In genomic region chr12:111812611-111813010, GRCm38 (mm10) we compare ENCODE assay signal across 8 mouse cellular contexts. TPM values are rescaled to one million over a fixed set of nuclear protein-coding genes. Genes with fewer than 3 reads are reported as not detected.
DNase-seq lines count a peak whose midpoint lies in the region; ATAC-seq and TF ChIP-seq lines count a peak whose summit lies in the region.

No protein-coding gene starts in this region.

- no peaks in the 10 kb centered on the region for H3K9me3 ChIP-seq in heart, embryonic 15.5 days (replicated peaks)
- no peaks in the 10 kb centered on the region for H3K9me3 ChIP-seq in hindbrain, embryonic 14.5 days (ENCODE audit: control insufficient read depth, low read length)
- H3K9me3 ChIP-seq in midbrain, embryonic 14.5 days (ENCODE audit: control insufficient read depth, low read length) = no peaks in the 10 kb centered on the region

- H3K27me3 ChIP-seq in heart, embryonic 15.5 days = no peaks in the 10 kb centered on the region
- H3K27me3 ChIP-seq in hindbrain, embryonic 14.5 days (ENCODE audit: control insufficient read depth, insufficient read depth, low read length) = no peaks in the 10 kb centered on the region
- no peaks in the 10 kb centered on the region for H3K27me3 ChIP-seq in midbrain, embryonic 14.5 days (ENCODE audit: control insufficient read depth, insufficient read depth, low read length)

- no peak overlapping the region for H3K27ac ChIP-seq in heart, embryonic 15.5 days
- H3K27ac ChIP-seq in bone marrow macrophage, adult 2 months (ENCODE audit: insufficient read depth, low read depth, low read length) = no peak overlapping the region
- H3K27ac ChIP-seq in hindbrain, embryonic 14.5 days = no peak overlapping the region
- no peak overlapping the region for H3K27ac ChIP-seq in midbrain, embryonic 14.5 days (replicated peaks; ENCODE audit: low read depth, low read length)

- no peak for DNase-seq in heart, postnatal 25 days (ENCODE audit: low spot score)
- DNase-seq in hindbrain, embryonic 14.5 days (ENCODE audit: low spot score) = no peak
- DNase-seq in midbrain, embryonic 14.5 days = no peak
- DNase-seq in embryo, embryonic 9.5 days (ENCODE audit: extremely low spot score) = no peak
- no peak for DNase-seq in right cerebral cortex, postnatal 14 days
- DNase-seq in cerebellum, postnatal 14 days = no peak

- H3K9ac ChIP-seq in heart, embryonic 15.5 days = peak overlapping the region; percentile 77
- H3K9ac ChIP-seq in hindbrain, embryonic 14.5 days = no peak overlapping the region
- H3K9ac ChIP-seq in midbrain, embryonic 14.5 days (replicated peaks; ENCODE audit: low read length) = peak overlapping the region; percentile 4; the same call in 1 of the 2 replicates

- TF ChIP-seq CTCF in bone marrow macrophage, adult 2 months (IDR thresholded peaks at IDR 0.05; ENCODE audit: low read depth, low read length) = no peak

- no peak for TF ChIP-seq POLR2A in bone marrow macrophage, adult 2 months (IDR thresholded peaks at IDR 0.05; ENCODE audit: borderline replicate concordance, low read depth, low read length)

- no peak for ATAC-seq in heart, embryonic 15.5 days (replicated peaks; ENCODE audit: insufficient number of reproducible peaks, insufficient read depth, low FRiP score, low read depth)
- ATAC-seq in hindbrain, embryonic 14.5 days (ENCODE audit: low FRiP score) = no peak
- ATAC-seq in midbrain, embryonic 14.5 days (ENCODE audit: low FRiP score, low TSS enrichment) = no peak

- H3K4me3 ChIP-seq in heart, embryonic 15.5 days = peak overlapping the region; percentile 85
- H3K4me3 ChIP-seq in bone marrow macrophage, adult 2 months (ENCODE audit: insufficient read depth, low read length) = peak overlapping the region; percentile 73
- H3K4me3 ChIP-seq in hindbrain, embryonic 14.5 days (replicated peaks; ENCODE audit: low read length) = no peak overlapping the region
- H3K4me3 ChIP-seq in midbrain, embryonic 14.5 days (replicated peaks; ENCODE audit: low read depth, low read length) = no peak overlapping the region

- H3K4me1 ChIP-seq in heart, embryonic 15.5 days (replicated peaks) = peaks cover 54% of the 10 kb centered on the region
- peaks cover 29% of the 10 kb centered on the region for H3K4me1 ChIP-seq in bone marrow macrophage, adult 2 months (ENCODE audit: control insufficient read depth, insufficient read depth, low read length)
- peaks cover 15% of the 10 kb centered on the region for H3K4me1 ChIP-seq in hindbrain, embryonic 14.5 days (replicated peaks; ENCODE audit: control insufficient read depth, insufficient read depth, low read length)
- H3K4me1 ChIP-seq in midbrain, embryonic 14.5 days (ENCODE audit: control insufficient read depth, insufficient read depth, low read length) = peaks cover 16% of the 10 kb centered on the region

- intact Hi-C loops in heart, postnatal 25 days (cut with DNase I) = loop anchor here (5.0 kb wide), 1 partner anchor 55 kb away; the partner anchor contains the start of gene Klc1

- peaks cover 13% of the 10 kb centered on the region for H3K36me3 ChIP-seq in heart, embryonic 15.5 days
- H3K36me3 ChIP-seq in hindbrain, embryonic 14.5 days (replicated peaks; ENCODE audit: control insufficient read depth, insufficient read depth) = peaks cover 14% of the 10 kb centered on the region
- peaks cover 12% of the 10 kb centered on the region for H3K36me3 ChIP-seq in midbrain, embryonic 14.5 days (ENCODE audit: control insufficient read depth, insufficient read depth, low read length)

- 62% methylated on average over 12 of the region's 12 CpGs for WGBS in heart, embryonic 15.5 days
- WGBS in hindbrain, embryonic 14.5 days = 80% methylated on average over 12 of the region's 12 CpGs
- WGBS in midbrain, embryonic 14.5 days = 72% methylated on average over 12 of the region's 12 CpGs

- peak overlapping the region; percentile 91 for H3K4me2 ChIP-seq in heart, embryonic 15.5 days
- H3K4me2 ChIP-seq in hindbrain, embryonic 14.5 days (replicated peaks) = peak overlapping the region; percentile 71; the same call in 1 of the 2 replicates
- peak overlapping the region; percentile 60 for H3K4me2 ChIP-seq in midbrain, embryonic 14.5 days (ENCODE audit: low read length)

RNA-seq across cellular contexts. Expression of gene Xrcc3, which starts 1.1 kb away (rescaled TPM):
- 3.8 and 7.8 TPM in 2 replicates for polyA plus RNA-seq in heart, embryonic 15.5 days (2015; fragmentation: Nextera tagmentation; extraction: Ambion mirVana)
- 1 to 10 TPM; 1.9 to 2.2 TPM for total RNA-seq in heart, postnatal 25 days (2021)
- 3.6 and 3.8 TPM in 2 replicates for polyA plus RNA-seq in bone marrow macrophage, adult 2 months (2012; ENCODE audit: insufficient read depth, insufficient read length, missing spikeins)
- polyA plus RNA-seq in hindbrain, embryonic 14.5 days (2014; fragmentation: Nextera tagmentation; extraction: Ambion mirVana) = 2.6 and 3.1 TPM in 2 replicates
- 2.3 and 3.2 TPM in 2 replicates for polyA plus RNA-seq in midbrain, embryonic 14.5 days (2014; fragmentation: Nextera tagmentation; extraction: Ambion mirVana)

RNA-seq across cellular contexts. Expression of gene Zfyve21, which starts 1.4 kb away (rescaled TPM):
- 86.6 and 99.9 TPM in 2 replicates for polyA plus RNA-seq in heart, embryonic 15.5 days (2015; fragmentation: Nextera tagmentation; extraction: Ambion mirVana)
- 10 to 100 TPM; 61.1 to 66.7 TPM for total RNA-seq in heart, postnatal 25 days (2021)
- 11.8 and 13.7 TPM in 2 replicates for polyA plus RNA-seq in bone marrow macrophage, adult 2 months (2012; ENCODE audit: insufficient read depth, insufficient read length, missing spikeins)
- 36.7 and 40.1 TPM in 2 replicates for polyA plus RNA-seq in hindbrain, embryonic 14.5 days (2014; fragmentation: Nextera tagmentation; extraction: Ambion mirVana)
- polyA plus RNA-seq in midbrain, embryonic 14.5 days (2014; fragmentation: Nextera tagmentation; extraction: Ambion mirVana) = 29.7 and 33.7 TPM in 2 replicates

RNA-seq across cellular contexts. Expression of gene Klc1, which starts 54.0 kb away (rescaled TPM):
- 105 and 126 TPM in 2 replicates for polyA plus RNA-seq in heart, embryonic 15.5 days (2015; fragmentation: Nextera tagmentation; extraction: Ambion mirVana)
- 10 to 100 TPM; 94.5 to 95.3 TPM for total RNA-seq in heart, postnatal 25 days (2021)
- polyA plus RNA-seq in bone marrow macrophage, adult 2 months (2012; ENCODE audit: insufficient read depth, insufficient read length, missing spikeins) = 70.9 and 71.7 TPM in 2 replicates
- 586 and 635 TPM in 2 replicates for polyA plus RNA-seq in hindbrain, embryonic 14.5 days (2014; fragmentation: Nextera tagmentation; extraction: Ambion mirVana)
- 621 and 628 TPM in 2 replicates for polyA plus RNA-seq in midbrain, embryonic 14.5 days (2014; fragmentation: Nextera tagmentation; extraction: Ambion mirVana)

Comparison
In these comparisons a context has a peak if more than half of its experiments do, and no peak if none do; other contexts are left out.
1. H3K4me3 ChIP-seq: peak in heart, embryonic 15.5 days (single experiment) and bone marrow macrophage, adult 2 months (single experiment); none in hindbrain, embryonic 14.5 days (single experiment) and midbrain, embryonic 14.5 days (single experiment).
2. Peak in every context shown above with its lines, with median percentiles within 50 percentile points of each other: H3K4me2 ChIP-seq.